Mouse (Mus musculus) ES-Bruce4 (cell line): ENCODE data around the gene Vmn1r128. TPM values are rescaled to one million over a fixed set of nuclear protein-coding genes. Genes with fewer than 3 reads are reported as not detected.
"Not testable (repeated sequence)": the region's sequence is repeated elsewhere in the genome, so short reads cannot be mapped to it uniquely, and the experiment has no call there.

ENCODE experiments used
- H3K27ac ChIP-seq: 2 replicates; pipeline ENCODE4 v1.5.1; 2012; ENCODE audit warnings: low read length, inconsistent platforms; ENCODE audit not compliant: insufficient read depth
- H3K27me3 ChIP-seq: 2 replicates; pipeline ENCODE4 v1.6.1; 2012; ENCODE audit warnings: mild to moderate bottlenecking, low read length, inconsistent platforms; ENCODE audit not compliant: control insufficient read depth, poor library complexity, insufficient read depth, severe bottlenecking
- H3K36me3 ChIP-seq: 2 replicates; pipeline ENCODE4 v1.6.1; 2012; ENCODE audit warnings: inconsistent platforms, mild to moderate bottlenecking, low read length, moderate library complexity; ENCODE audit not compliant: control insufficient read depth, poor library complexity, insufficient read depth, severe bottlenecking
- H3K4me1 ChIP-seq: one replicate; pipeline ENCODE4 v1.8.1; 2011; ENCODE audit warnings: low read length; ENCODE audit not compliant: control insufficient read depth, insufficient read depth
- H3K4me3 ChIP-seq: 2 replicates; pipeline ENCODE4 v1.5.1; 2011; ENCODE audit warnings: low read depth, mild to moderate bottlenecking, low read length
- H3K9ac ChIP-seq: 2 replicates; pipeline ENCODE4 v1.6.1; 2012; ENCODE audit warnings: low read depth, mild to moderate bottlenecking, inconsistent platforms; ENCODE audit not compliant: poor library complexity, severe bottlenecking
- H3K9me3 ChIP-seq: replicated peaks from 2 replicates; pipeline ENCODE4 v1.6.1; 2012; ENCODE audit warnings: mild to moderate bottlenecking, low read length, inconsistent platforms; ENCODE audit not compliant: control insufficient read depth, poor library complexity, insufficient read depth, severe bottlenecking
- polyA plus RNA-seq: library from polyadenylated mRNA; stranded (reverse); fragments of >200 nt; gene quantifications from 2 replicates; pipeline ENCODE4 v1.2.4, GENCODE M21; 2011; ENCODE audit warnings: low read depth; ENCODE audit not compliant: missing spikeins, insufficient read depth, insufficient read length

Gene Vmn1r128
- not detected in 2 replicates for polyA plus RNA-seq

DNA sequence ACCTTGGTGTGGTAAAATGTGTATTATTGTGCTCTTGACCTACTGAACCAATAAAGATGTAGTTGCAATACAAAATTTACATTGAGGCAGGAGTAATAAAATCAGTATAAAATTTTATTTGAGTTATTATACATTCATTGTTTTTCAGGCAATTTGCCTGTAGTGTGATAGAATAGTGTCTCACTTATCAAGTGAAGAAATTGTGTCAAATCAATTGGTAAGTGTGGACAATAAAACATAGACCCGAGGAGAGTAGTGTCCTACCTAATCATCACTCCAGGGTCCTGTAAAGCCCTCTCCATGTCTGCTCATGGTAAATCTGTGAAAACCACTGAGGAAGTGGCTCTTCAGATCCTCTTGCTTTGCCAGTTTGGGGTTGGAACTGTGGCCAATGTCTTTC lies at the start of gene Vmn1r128:
Gene Vmn1r128, plus strand, starts transcription at position 301 of the 400 bp plus-strand sequence.
- H3K4me1 ChIP-seq, H3K9me3 ChIP-seq, H3K4me3 ChIP-seq, H3K27ac ChIP-seq, H3K9ac ChIP-seq, H3K36me3 ChIP-seq, H3K27me3 ChIP-seq: not testable (repeated sequence)

DNA sequence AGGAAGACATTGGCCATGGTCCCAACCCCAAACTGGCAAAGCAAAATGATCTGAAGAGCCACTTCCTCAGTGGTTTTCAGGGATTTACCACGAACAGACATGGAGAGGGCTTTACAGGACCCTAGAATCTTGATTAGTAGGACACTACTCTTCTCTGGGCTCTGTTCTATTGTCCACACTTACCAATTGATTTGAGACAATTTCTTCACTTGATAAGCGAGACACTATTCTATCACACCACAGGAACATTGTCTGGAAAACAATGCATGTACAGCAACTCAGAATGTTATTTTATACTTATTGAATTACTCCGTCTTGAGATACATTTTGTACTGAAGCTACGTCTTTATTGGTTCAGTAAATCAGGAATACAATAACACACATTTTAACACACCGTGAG lies 47.8 kb upstream of the Vmn1r128 start, which contains the start of gene Vmn1r126:
Gene Vmn1r126, minus strand, starts transcription at position 101 of the 400 bp plus-strand sequence.
- H3K36me3 ChIP-seq, H3K4me3 ChIP-seq, H3K9me3 ChIP-seq, H3K4me1 ChIP-seq, H3K27me3 ChIP-seq, H3K9ac ChIP-seq, H3K27ac ChIP-seq: not testable (repeated sequence)

DNA sequence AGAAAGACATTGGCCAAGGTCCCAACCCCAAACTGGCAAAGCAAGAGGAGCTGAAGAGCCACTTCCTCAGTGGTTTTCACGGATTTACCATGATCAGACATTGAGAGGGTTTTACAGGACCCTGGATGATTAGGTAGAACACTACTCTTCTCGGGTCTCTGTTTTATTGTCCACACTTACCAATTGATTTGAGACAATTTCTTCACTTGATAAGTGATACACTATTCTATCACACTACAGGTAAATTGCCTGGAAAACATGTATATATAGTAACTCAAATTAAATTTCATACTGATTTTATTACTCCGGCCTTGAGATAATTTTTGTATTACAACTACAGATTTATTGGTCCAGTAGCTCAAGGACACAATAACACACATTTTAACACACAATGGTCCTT lies 29.4 kb upstream of the Vmn1r128 start, which contains the start of gene Vmn1r127:
Gene Vmn1r127, minus strand, starts transcription at position 101 of the 400 bp plus-strand sequence.
- H3K4me3 ChIP-seq, H3K4me1 ChIP-seq, H3K9ac ChIP-seq, H3K9me3 ChIP-seq, H3K27ac ChIP-seq, H3K36me3 ChIP-seq, H3K27me3 ChIP-seq: not testable (repeated sequence)

DNA sequence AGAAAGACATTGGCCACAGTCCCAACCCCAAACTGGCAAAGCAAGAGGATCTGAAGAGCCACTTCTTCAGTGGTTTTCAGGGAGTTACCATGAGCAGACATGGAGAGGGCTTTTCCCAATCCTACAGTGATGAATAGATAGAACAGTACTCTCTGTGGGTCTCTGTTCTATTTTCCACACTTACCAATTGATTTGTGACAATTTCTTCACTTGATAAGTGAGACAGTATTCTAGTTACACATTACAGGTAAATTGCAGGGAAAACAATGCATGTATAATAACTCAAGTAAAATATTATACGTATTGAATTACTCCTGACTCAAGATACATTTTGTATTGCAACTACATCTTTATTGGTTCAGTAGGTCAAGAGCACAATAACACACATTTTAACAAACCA lies 12.0 kb downstream of the Vmn1r128 start, which contains the start of gene Vmn1r129:
Gene Vmn1r129, minus strand, starts transcription at position 101 of the 400 bp plus-strand sequence.
- H3K9me3 ChIP-seq, H3K9ac ChIP-seq, H3K27me3 ChIP-seq, H3K4me3 ChIP-seq, H3K36me3 ChIP-seq, H3K27ac ChIP-seq, H3K4me1 ChIP-seq: not testable (repeated sequence)

Other genes with a start within 250 kb of the Vmn1r128 start
- gene Vmn1r122, start 215.2 kb upstream of the Vmn1r128 start, polyA plus RNA-seq: not detected in 2 replicates
- gene Vmn1r123, start 187.2 kb upstream of the Vmn1r128 start, polyA plus RNA-seq: not detected in 2 replicates
- not detected in 2 replicates for gene Gm5157, start 158.9 kb upstream of the Vmn1r128 start, polyA plus RNA-seq
- gene Vmn1r124, start 88.8 kb upstream of the Vmn1r128 start, polyA plus RNA-seq: not detected in 2 replicates
- gene Vmn1r125, start 77.2 kb upstream of the Vmn1r128 start, polyA plus RNA-seq: not detected in 2 replicates
- not detected in 2 replicates for gene Vmn1r126, start 47.9 kb upstream of the Vmn1r128 start, polyA plus RNA-seq
- gene Vmn1r127, start 29.5 kb upstream of the Vmn1r128 start, polyA plus RNA-seq: not detected in 2 replicates
- gene Vmn1r129, start 11.9 kb downstream of the Vmn1r128 start, polyA plus RNA-seq: not detected in 2 replicates
- gene Gm6882, start 83.4 kb downstream of the Vmn1r128 start, polyA plus RNA-seq: not detected in 2 replicates
- gene Vmn1r130, start 162.4 kb downstream of the Vmn1r128 start, polyA plus RNA-seq: not detected in 2 replicates
- not detected in 2 replicates for gene Vmn1r131, start 196.7 kb downstream of the Vmn1r128 start, polyA plus RNA-seq